Mouse (Mus musculus) neutrophil, adult 83 days (primary cell): ENCODE results near the gene Olfr659. TPM values are rescaled to one million over a fixed set of nuclear protein-coding genes. Genes with fewer than 3 reads are reported as not detected.

ENCODE experiments used
- total RNA-seq, 2 experiments: library from RNA; stranded (reverse); gene quantifications; one replicate each; pipeline ENCODE4 v1.2.4; 2023

Olfr659 gene
- not detected for total RNA-seq

GRCm38 (mm10) chr7:104666453-104666852 lies at the start of gene Olfr659:
TSS of gene Olfr659 (plus strand) at chr7:104666753.

GRCm38 (mm10) chr7:104624494-104624893 lies 42.1 kb upstream of the Olfr659 start, which contains the start of gene Olfr657:
TSS of gene Olfr657 (plus strand) at chr7:104624794.

DNA sequence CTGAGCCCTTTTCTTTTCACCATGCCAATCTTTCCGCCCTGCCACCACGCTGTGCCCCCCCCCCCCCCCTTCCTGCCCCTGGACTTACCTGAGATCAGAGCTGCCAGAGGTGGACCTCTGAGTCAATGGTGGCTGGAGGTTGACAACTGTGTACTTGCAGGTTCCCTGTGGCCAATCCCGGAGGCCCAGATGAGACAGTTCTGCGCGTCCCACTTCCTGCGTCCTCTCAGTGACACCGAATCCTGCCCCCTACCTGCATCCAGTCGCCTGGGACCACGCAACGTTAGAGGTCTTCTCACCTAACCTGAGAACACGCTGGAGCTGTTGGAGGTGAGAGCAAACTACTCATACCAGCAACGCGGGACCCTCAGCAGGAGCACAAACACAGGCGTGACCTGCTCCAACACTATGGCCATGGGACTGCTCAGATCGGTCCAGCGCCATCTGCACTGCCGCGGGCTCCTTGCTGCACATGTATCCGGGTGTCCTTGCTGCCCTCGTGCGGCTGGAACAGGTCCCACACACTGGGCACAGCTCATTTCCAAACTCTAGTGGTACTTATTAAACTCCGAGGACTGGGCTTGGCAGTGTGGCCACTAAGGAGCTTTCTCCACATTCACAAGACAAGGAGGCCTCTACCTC lies 19.6 kb upstream of the Olfr659 start, which contains the start of gene Olfr658:
Gene Olfr658, minus strand, starts transcription at position 465 of the 642 bp plus-strand sequence.

GRCm38 (mm10) chr7:104686201-104686600 lies 19.6 kb downstream of the Olfr659 start, which contains the start of gene Olfr661:
TSS of gene Olfr661 (plus strand) at chr7:104686501.

Other genes starting within 250 kb of the Olfr659 start
- gene Trim30a, start 201.6 kb upstream of the Olfr659 start, total RNA-seq, result 10 to 100 TPM; 40.5 to 56.3 TPM
- 10 to 100 TPM in 1 of 2 experiments, 1 to 10 TPM in 1; 8.4 to 13.4 TPM for gene Trim30d, start 158.9 kb upstream of the Olfr659 start, total RNA-seq
- gene Olfr651, start 116.6 kb upstream of the Olfr659 start, total RNA-seq, result not detected
- gene Olfr652, start 105.9 kb upstream of the Olfr659 start, total RNA-seq, result not detected
- gene Olfr653, start 89.4 kb upstream of the Olfr659 start, total RNA-seq, result not detected
- not detected for gene Olfr654, start 79.7 kb upstream of the Olfr659 start, total RNA-seq
- gene Olfr655, start 65.0 kb upstream of the Olfr659 start, total RNA-seq, result not detected
- not detected for gene Olfr656, start 52.8 kb upstream of the Olfr659 start, total RNA-seq
- gene Olfr657, start 42.0 kb upstream of the Olfr659 start, total RNA-seq, result not detected
- gene Olfr658, start 19.4 kb upstream of the Olfr659 start, total RNA-seq, result not detected
- not detected for gene Olfr661, start 19.7 kb downstream of the Olfr659 start, total RNA-seq
- not detected for gene Usp17le, start 110.7 kb downstream of the Olfr659 start, total RNA-seq
- gene Usp17lb, start 175.8 kb downstream of the Olfr659 start, total RNA-seq, result not detected
- gene Usp17la, start 190.3 kb downstream of the Olfr659 start, total RNA-seq, result under 1 TPM in 1 of 2 experiments, not detected in 1; 0.13 TPM
- not detected for gene Olfr665, start 211.3 kb downstream of the Olfr659 start, total RNA-seq
- gene Olfr666, start 229.2 kb downstream of the Olfr659 start, total RNA-seq, result not detected